Mouse (Mus musculus) brain, adult 10 weeks (tissue): ENCODE results near the gene Fgg. TPM values are rescaled to one million over a fixed set of nuclear protein-coding genes. Genes with fewer than 3 reads are reported as not detected.

Experiments used
- polyA plus RNA-seq: library from polyadenylated mRNA; stranded (reverse); fragments of 350-450 nt; fragmentation: Illumina TruSeq; extraction: RNeasy Lipid Tissue Mini Kit (QIAGEN cat#74804); gene quantifications from one replicate; pipeline ENCODE4 v1.2.3, GENCODE M21; 2015; ENCODE audit warnings: low read depth, low replicate concordance

Fgg gene
- 0.45 TPM for polyA plus RNA-seq

DNA sequence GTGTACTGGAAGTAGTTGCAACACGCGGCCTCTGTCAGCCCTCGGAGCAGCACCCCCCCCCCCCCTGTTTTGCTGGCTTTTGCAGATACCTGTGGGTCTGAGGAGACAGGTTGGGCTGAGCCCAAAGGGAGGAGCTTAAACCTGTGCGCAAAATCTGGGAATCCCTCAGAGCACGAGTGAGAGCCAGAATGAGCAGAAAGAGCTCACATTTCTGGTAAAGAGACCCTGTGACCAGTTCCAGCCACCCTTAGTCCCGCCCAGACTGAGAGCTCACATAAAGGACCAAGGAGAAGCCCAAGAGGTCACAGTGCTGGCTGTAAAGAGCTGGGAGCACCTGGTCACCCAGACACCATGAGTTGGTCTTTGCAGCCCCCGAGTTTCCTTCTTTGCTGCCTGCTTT, at the start of gene Fgg:
Gene Fgg (plus strand): TSS at position 168 of the 400 bp plus-strand sequence.

GRCm38 (mm10) chr3:83025475-83026301, 18.2 kb downstream of the Fgg start, which contains the start of gene Fga:
Gene Fga (plus strand): TSS chr3:83026076.

DNA sequence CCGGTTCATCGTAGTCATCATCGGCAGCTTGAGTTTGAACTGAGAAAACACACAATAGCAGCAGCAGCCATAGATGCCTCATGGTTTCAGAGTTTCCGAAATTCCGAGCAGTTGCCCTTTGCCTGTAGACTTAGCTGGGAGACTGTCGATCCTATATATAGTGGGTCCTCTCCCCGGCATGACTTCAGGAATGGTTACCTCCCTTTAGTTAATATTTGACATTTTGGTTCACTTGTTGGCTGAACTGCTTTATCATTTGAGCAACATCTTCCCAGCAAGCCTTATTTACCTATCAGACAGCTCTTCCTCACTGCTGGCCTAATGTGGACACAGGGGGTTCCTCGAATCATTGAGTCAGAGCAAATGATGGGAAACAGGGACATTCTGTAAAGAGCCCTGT, 42.2 kb downstream of the Fgg start, which contains the start of gene Fgb:
Gene Fgb (minus strand): TSS at position 184 of the 400 bp plus-strand sequence.

GRCm38 (mm10) chr3:83055281-83056038, 47.9 kb downstream of the Fgg start, which contains the start of gene Plrg1:
Gene Plrg1 (plus strand): TSS chr3:83055522.

Other genes with a start within 250 kb of the Fgg start
- 0.52 TPM for gene Rbm46, start 131.2 kb upstream of the Fgg start, polyA plus RNA-seq
- 0.13 TPM for gene Lrat, start 103.8 kb upstream of the Fgg start, polyA plus RNA-seq
- gene Fga, start 18.4 kb downstream of the Fgg start, polyA plus RNA-seq: 0.70 TPM
- 0.15 TPM for gene Fgb, start 42.1 kb downstream of the Fgg start, polyA plus RNA-seq
- gene Plrg1, start 47.8 kb downstream of the Fgg start, polyA plus RNA-seq: 51.9 TPM
- 0.80 TPM for gene Dchs2, start 120.2 kb downstream of the Fgg start, polyA plus RNA-seq